10 mouse cellular contexts compared by ENCODE assay signal in genomic region chr4:69823311-69823940, GRCm38 (mm10).
DNase-seq lines count a peak whose midpoint lies in the region; ATAC-seq and TF ChIP-seq lines count a peak whose summit lies in the region.
"Had no signal": no experiment of that assay in that cellular context is flagged by ENCODE, and none has a peak within 500 bp of the region (broad histone marks: within the 10 kb centered on the region; RNA-seq: fewer than 3 reads in every experiment).

No protein-coding gene starts in this region.

- TF ChIP-seq CTCF in liver, postnatal 0 days (IDR thresholded peaks at IDR 0.05; ENCODE audit: low read depth), result no peak
- TF ChIP-seq CTCF in kidney, postnatal 0 days (IDR thresholded peaks at IDR 0.05; ENCODE audit: low read depth), result no peak

- H3K36me3 ChIP-seq in liver, postnatal 0 days (replicated peaks; ENCODE audit: insufficient read depth, low read length), result no peaks in the 10 kb centered on the region
- no peaks in the 10 kb centered on the region for H3K36me3 ChIP-seq in embryonic facial prominence, embryonic 14.5 days (ENCODE audit: control insufficient read depth, insufficient read depth, low read length)
- H3K36me3 ChIP-seq in kidney, postnatal 0 days (ENCODE audit: insufficient read depth, low read length), result no peaks in the 10 kb centered on the region
- H3K36me3 ChIP-seq in neural tube, embryonic 11.5 days (ENCODE audit: control insufficient read depth, insufficient read depth, low read length), result no peaks in the 10 kb centered on the region
- H3K36me3 ChIP-seq: heart, embryonic 10.5 days had no signal

- H3K27me3 ChIP-seq in liver, postnatal 0 days (ENCODE audit: insufficient read depth, low read length), result no peaks in the 10 kb centered on the region
- no peaks in the 10 kb centered on the region for H3K27me3 ChIP-seq in embryonic facial prominence, embryonic 14.5 days (replicated peaks; ENCODE audit: control insufficient read depth, insufficient read depth, low read length)
- no peaks in the 10 kb centered on the region for H3K27me3 ChIP-seq in kidney, postnatal 0 days (ENCODE audit: insufficient read depth, low read length)
- no peaks in the 10 kb centered on the region for H3K27me3 ChIP-seq in neural tube, embryonic 11.5 days (ENCODE audit: control insufficient read depth, insufficient read depth, low read length)

- peak; percentile 93 for ATAC-seq in liver, postnatal 0 days
- no peak for ATAC-seq in embryonic facial prominence, embryonic 14.5 days (ENCODE audit: low read depth)
- no peak for ATAC-seq in kidney, postnatal 0 days (replicated peaks; ENCODE audit: low FRiP score, low read depth)
- ATAC-seq in neural tube, embryonic 11.5 days (ENCODE audit: insufficient read depth, low FRiP score, low TSS enrichment), result peak; percentile 38

- no peak overlapping the region for H3K9ac ChIP-seq in liver, postnatal 0 days (replicated peaks)
- H3K9ac ChIP-seq in embryonic facial prominence, embryonic 14.5 days (ENCODE audit: low read depth, low read length), result no peak overlapping the region
- no peak overlapping the region for H3K9ac ChIP-seq in kidney, postnatal 0 days (ENCODE audit: low read depth, low read length)
- H3K9ac ChIP-seq in neural tube, embryonic 11.5 days (ENCODE audit: low read length), result no peak overlapping the region

- no peaks in the 10 kb centered on the region for H3K4me1 ChIP-seq in liver, postnatal 0 days (ENCODE audit: insufficient read depth)
- H3K4me1 ChIP-seq in embryonic facial prominence, embryonic 14.5 days (ENCODE audit: control insufficient read depth, insufficient read depth, low read length), result no peaks in the 10 kb centered on the region
- no peaks in the 10 kb centered on the region for H3K4me1 ChIP-seq in kidney, postnatal 0 days (replicated peaks; ENCODE audit: insufficient read depth, low read length)
- H3K4me1 ChIP-seq in neural tube, embryonic 11.5 days (ENCODE audit: control insufficient read depth, insufficient read depth, low read length), result no peaks in the 10 kb centered on the region

- 32% methylated on average over 1 of the region's 1 CpGs for WGBS in liver, postnatal 0 days (ENCODE audit: insufficient replicate concordance)
- 10% methylated on average over 1 of the region's 1 CpGs for WGBS in embryonic facial prominence, embryonic 14.5 days
- WGBS in kidney, postnatal 0 days, result 14% methylated on average over 1 of the region's 1 CpGs
- 6% methylated on average over 1 of the region's 1 CpGs for WGBS in neural tube, embryonic 11.5 days

- no peak overlapping the region for H3K27ac ChIP-seq in liver, postnatal 0 days (ENCODE audit: low read depth)
- no peak overlapping the region for H3K27ac ChIP-seq in embryonic facial prominence, embryonic 14.5 days (replicated peaks; ENCODE audit: low read depth, low read length)
- H3K27ac ChIP-seq in kidney, postnatal 0 days, result no peak overlapping the region
- H3K27ac ChIP-seq in neural tube, embryonic 11.5 days (ENCODE audit: low read depth, low read length), result no peak overlapping the region
- H3K27ac ChIP-seq: heart, embryonic 10.5 days had no signal

- no peak overlapping the region for H3K4me2 ChIP-seq in liver, postnatal 0 days (ENCODE audit: low read depth, low read length)
- no peak overlapping the region for H3K4me2 ChIP-seq in embryonic facial prominence, embryonic 14.5 days (ENCODE audit: low read depth, low read length)
- no peak overlapping the region for H3K4me2 ChIP-seq in kidney, postnatal 0 days (ENCODE audit: low read length)
- H3K4me2 ChIP-seq in neural tube, embryonic 11.5 days (ENCODE audit: low read depth), result no peak overlapping the region

- H3K4me3 ChIP-seq in liver, postnatal 0 days (ENCODE audit: low read depth, low read length), result no peak overlapping the region
- H3K4me3 ChIP-seq in embryonic facial prominence, embryonic 14.5 days (ENCODE audit: low read depth, low read length), result no peak overlapping the region
- no peak overlapping the region for H3K4me3 ChIP-seq in kidney, postnatal 0 days (replicated peaks; ENCODE audit: low read depth, low read length)
- no peak overlapping the region for H3K4me3 ChIP-seq in neural tube, embryonic 11.5 days (ENCODE audit: low read depth, low read length)
- H3K4me3 ChIP-seq: heart, embryonic 10.5 days had no signal

- TF ChIP-seq EP300 in liver, postnatal 0 days (IDR thresholded peaks at IDR 0.05; ENCODE audit: low read depth), result no peak

- H3K9me3 ChIP-seq in liver, postnatal 0 days (ENCODE audit: low read length), result no peaks in the 10 kb centered on the region
- H3K9me3 ChIP-seq in embryonic facial prominence, embryonic 14.5 days (ENCODE audit: control insufficient read depth, low read length), result no peaks in the 10 kb centered on the region
- H3K9me3 ChIP-seq in kidney, postnatal 0 days (replicated peaks; ENCODE audit: low read length), result no peaks in the 10 kb centered on the region
- H3K9me3 ChIP-seq in neural tube, embryonic 11.5 days (ENCODE audit: control insufficient read depth, low read length), result no peaks in the 10 kb centered on the region
- H3K9me3 ChIP-seq: heart, embryonic 10.5 days had no signal

- DNase-seq in liver, postnatal 0 days, result peak; percentile 13
- no peak for DNase-seq in liver
- DNase-seq in embryonic facial prominence, embryonic 14.5 days (ENCODE audit: low spot score), result peak; percentile 17
- DNase-seq in kidney, postnatal 0 days (ENCODE audit: low spot score), result peak; percentile 59
- DNase-seq in neural tube, embryonic 11.5 days (ENCODE audit: low spot score), result peak; percentile 56
- DNase-seq in urinary bladder, adult 18-20 months (ENCODE audit: low spot score in 2 of 2), result no peak
- DNase-seq in natural killer cell, adult 2 months (ENCODE audit: low spot score in 2 of 2), result no peak
- DNase-seq: cerebellum, adult 2 months; left cerebral cortex, postnatal 4 days had no signal

Comparison
In these comparisons a context has a peak if more than half of its experiments do, and no peak if none do; other contexts are left out.
1. DNase-seq: peak in liver, postnatal 0 days (single experiment), embryonic facial prominence, embryonic 14.5 days (single experiment), kidney, postnatal 0 days (single experiment) and neural tube, embryonic 11.5 days (single experiment); none in liver (single experiment), urinary bladder, adult 18-20 months (0 of 2) and natural killer cell, adult 2 months (0 of 2).
2. ATAC-seq: peak in liver, postnatal 0 days (single experiment) and neural tube, embryonic 11.5 days (single experiment); none in embryonic facial prominence, embryonic 14.5 days (single experiment) and kidney, postnatal 0 days (single experiment).